Mouse (Mus musculus): ENCODE measurements around the gene Ubl7. TPM values are rescaled to one million over a fixed set of nuclear protein-coding genes. Genes with fewer than 3 reads are reported as not detected.
"Not testable (repeated sequence)": the region's sequence is repeated elsewhere in the genome, so short reads cannot be mapped to it uniquely, and the experiment has no call there.

Ubl7 gene
- polyA plus RNA-seq, 1 experiment from 2014 or later: 91.4 TPM

GRCm38 (mm10) chr9:57874134-57874533, 36.6 kb upstream of the Ubl7 start:
- no peak overlapping the region for H3K9ac ChIP-seq (ENCODE audit: low read length)
- ATAC-seq (replicated peaks; ENCODE audit: low FRiP score, low TSS enrichment, low read depth) (no peak), DNase-seq (ENCODE audit: low spot score) (no peak)
- no peak overlapping the region for H3K4me3 ChIP-seq (ENCODE audit: low read depth, low read length)
- H3K27ac ChIP-seq (ENCODE audit: low read depth): no peak overlapping the region
- H3K27me3 ChIP-seq (replicated peaks; ENCODE audit: control insufficient read depth, insufficient read depth, low read length): no peaks in the 10 kb centered on the region
- H3K9me3 ChIP-seq (ENCODE audit: control insufficient read depth, low read length): no peaks in the 10 kb centered on the region
- no peaks in the 10 kb centered on the region for H3K36me3 ChIP-seq (ENCODE audit: control insufficient read depth, insufficient read depth, low read length)
- H3K4me2 ChIP-seq (ENCODE audit: low read length): no peak overlapping the region
- H3K4me1 ChIP-seq (replicated peaks; ENCODE audit: control insufficient read depth, insufficient read depth, low read length): no peaks in the 10 kb centered on the region
- WGBS: 77% methylated on average over 5 of the region's 5 CpGs

- 69% methylated on average over 3 of the region's 3 CpGs for WGBS
- Histone ChIP-seq H3K36me3 (ENCODE audit: control insufficient read depth, insufficient read depth, low read length) (no peaks in the 10 kb centered on the region), H3K9me3 (ENCODE audit: control insufficient read depth, low read length) (no peaks in the 10 kb centered on the region), H3K9ac (ENCODE audit: low read length) (no peak overlapping the region), H3K27ac (ENCODE audit: low read depth) (no peak overlapping the region), H3K4me3 (ENCODE audit: low read depth, low read length) (no peak overlapping the region), H3K4me2 (ENCODE audit: low read length) (no peak overlapping the region), H3K27me3 (replicated peaks; ENCODE audit: control insufficient read depth, insufficient read depth, low read length) (no peaks in the 10 kb centered on the region), H3K4me1 (replicated peaks; ENCODE audit: control insufficient read depth, insufficient read depth, low read length) (no peaks in the 10 kb centered on the region)
- ATAC-seq (replicated peaks; ENCODE audit: low FRiP score, low TSS enrichment, low read depth) (no peak), DNase-seq (ENCODE audit: low spot score) (no peak)
These were observed 35.8 kb upstream of the Ubl7 start for GRCm38 (mm10) chr9:57874994-57875393.

DNA sequence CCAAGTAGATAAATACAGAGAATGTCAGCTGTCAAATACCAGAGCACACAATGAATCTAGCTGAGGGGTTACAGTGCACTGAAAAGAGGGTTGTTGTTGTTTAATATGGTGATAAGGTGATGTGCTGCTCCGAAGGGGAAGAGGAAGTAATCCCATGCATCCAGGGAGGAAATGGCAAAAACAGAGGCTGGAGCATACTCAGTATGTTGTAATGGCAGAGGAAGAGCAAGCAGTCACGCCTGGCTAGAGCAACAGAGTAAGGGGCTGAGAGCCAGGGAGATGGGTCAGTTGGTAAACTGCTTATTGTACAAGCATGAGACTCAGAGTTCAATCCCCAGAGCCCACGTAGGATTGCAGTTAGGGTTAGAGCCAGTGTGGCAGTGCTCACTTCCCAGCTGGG, 31.6 kb upstream of the Ubl7 start:
- ATAC-seq (replicated peaks; ENCODE audit: low FRiP score, low TSS enrichment, low read depth) (no peak), DNase-seq (ENCODE audit: low spot score) (no peak)
- H3K4me1 ChIP-seq (replicated peaks; ENCODE audit: control insufficient read depth, insufficient read depth, low read length): no peaks in the 10 kb centered on the region
- H3K9ac ChIP-seq (ENCODE audit: low read length): no peak overlapping the region
- 49% methylated on average over 3 of the region's 3 CpGs for WGBS
- no peaks in the 10 kb centered on the region for H3K9me3 ChIP-seq (ENCODE audit: control insufficient read depth, low read length)
- no peaks in the 10 kb centered on the region for H3K27me3 ChIP-seq (replicated peaks; ENCODE audit: control insufficient read depth, insufficient read depth, low read length)
- H3K36me3 ChIP-seq (ENCODE audit: control insufficient read depth, insufficient read depth, low read length): no peaks in the 10 kb centered on the region
- H3K27ac ChIP-seq (ENCODE audit: low read depth): no peak overlapping the region
- no peak overlapping the region for H3K4me2 ChIP-seq (ENCODE audit: low read length)
- no peak overlapping the region for H3K4me3 ChIP-seq (ENCODE audit: low read depth, low read length)

GRCm38 (mm10) chr9:57880278-57880677, 30.5 kb upstream of the Ubl7 start:
- no peak for DNase-seq (ENCODE audit: low spot score)
- Histone ChIP-seq H3K36me3 (ENCODE audit: control insufficient read depth, insufficient read depth, low read length) (no peaks in the 10 kb centered on the region), H3K4me3 (ENCODE audit: low read depth, low read length) (no peak overlapping the region), H3K4me1 (replicated peaks; ENCODE audit: control insufficient read depth, insufficient read depth, low read length) (no peaks in the 10 kb centered on the region), H3K9me3 (ENCODE audit: control insufficient read depth, low read length) (no peaks in the 10 kb centered on the region), H3K27ac (ENCODE audit: low read depth) (no peak overlapping the region), H3K9ac (ENCODE audit: low read length) (no peak overlapping the region), H3K4me2 (ENCODE audit: low read length) (no peak overlapping the region), H3K27me3 (replicated peaks; ENCODE audit: control insufficient read depth, insufficient read depth, low read length) (no peaks in the 10 kb centered on the region)
- 30% methylated on average over 4 of the region's 4 CpGs for WGBS
- ATAC-seq (replicated peaks; ENCODE audit: low FRiP score, low TSS enrichment, low read depth): no peak

DNA sequence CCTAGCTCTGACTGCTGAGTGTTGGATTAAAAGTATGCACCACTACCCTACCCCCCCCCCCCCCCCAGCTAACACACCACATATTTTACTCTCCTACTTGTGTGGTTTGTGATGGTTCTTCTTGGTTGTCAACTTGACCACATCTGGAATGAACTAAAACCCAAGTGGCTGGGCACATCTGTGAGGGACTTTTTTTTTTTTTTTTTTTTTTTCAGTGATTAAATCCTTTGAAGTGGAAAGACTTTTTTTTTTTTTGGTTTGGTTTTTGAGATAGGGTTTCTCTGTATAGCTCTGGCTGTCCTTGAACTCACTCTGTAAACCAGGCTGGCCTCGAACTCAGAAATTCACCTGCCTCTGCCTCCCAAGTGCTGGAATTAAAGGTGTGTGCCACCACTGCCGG, 29.0 kb upstream of the Ubl7 start:
- H3K4me3 ChIP-seq (ENCODE audit: low read depth, low read length); H3K36me3 ChIP-seq (ENCODE audit: control insufficient read depth, insufficient read depth, low read length); ATAC-seq (replicated peaks; ENCODE audit: low FRiP score, low TSS enrichment, low read depth); DNase-seq (ENCODE audit: low spot score); H3K9ac ChIP-seq (ENCODE audit: low read length); H3K4me1 ChIP-seq (replicated peaks; ENCODE audit: control insufficient read depth, insufficient read depth, low read length); H3K27ac ChIP-seq (ENCODE audit: low read depth); H3K9me3 ChIP-seq (ENCODE audit: control insufficient read depth, low read length); H3K27me3 ChIP-seq (replicated peaks; ENCODE audit: control insufficient read depth, insufficient read depth, low read length); H3K4me2 ChIP-seq (ENCODE audit: low read length): not testable (repeated sequence)
- WGBS: 93% methylated on average over 2 of the region's 2 CpGs

GRCm38 (mm10) chr9:57883413-57883812, 27.4 kb upstream of the Ubl7 start:
- Histone ChIP-seq H3K36me3 (ENCODE audit: control insufficient read depth, insufficient read depth, low read length) (no peaks in the 10 kb centered on the region), H3K4me2 (ENCODE audit: low read length) (no peak overlapping the region), H3K27me3 (replicated peaks; ENCODE audit: control insufficient read depth, insufficient read depth, low read length) (no peaks in the 10 kb centered on the region), H3K4me3 (ENCODE audit: low read depth, low read length) (no peak overlapping the region), H3K9me3 (ENCODE audit: control insufficient read depth, low read length) (no peaks in the 10 kb centered on the region), H3K27ac (ENCODE audit: low read depth) (no peak overlapping the region), H3K9ac (ENCODE audit: low read length) (no peak overlapping the region), H3K4me1 (replicated peaks; ENCODE audit: control insufficient read depth, insufficient read depth, low read length) (no peaks in the 10 kb centered on the region)
- no peak for ATAC-seq (replicated peaks; ENCODE audit: low FRiP score, low TSS enrichment, low read depth)
- DNase-seq (ENCODE audit: low spot score): no peak
- WGBS: 76% methylated on average over 1 of the region's 1 CpGs

- Histone ChIP-seq H3K9me3 (ENCODE audit: control insufficient read depth, low read length) (no peaks in the 10 kb centered on the region), H3K4me1 (replicated peaks; ENCODE audit: control insufficient read depth, insufficient read depth, low read length) (no peaks in the 10 kb centered on the region), H3K36me3 (ENCODE audit: control insufficient read depth, insufficient read depth, low read length) (no peaks in the 10 kb centered on the region), H3K4me3 (ENCODE audit: low read depth, low read length) (no peak overlapping the region), H3K27ac (ENCODE audit: low read depth) (no peak overlapping the region), H3K4me2 (ENCODE audit: low read length) (no peak overlapping the region), H3K9ac (ENCODE audit: low read length) (no peak overlapping the region), H3K27me3 (replicated peaks; ENCODE audit: control insufficient read depth, insufficient read depth, low read length) (no peaks in the 10 kb centered on the region)
- ATAC-seq (replicated peaks; ENCODE audit: low FRiP score, low TSS enrichment, low read depth): no peak
- WGBS: 81% methylated on average over 6 of the region's 6 CpGs
- no peak for DNase-seq (ENCODE audit: low spot score)
These were observed 22.7 kb upstream of the Ubl7 start for GRCm38 (mm10) chr9:57888119-57888518.

GRCm38 (mm10) chr9:57900478-57900877, 10.3 kb upstream of the Ubl7 start:
- WGBS: 41% methylated on average over 10 of the region's 10 CpGs
- Histone ChIP-seq H3K36me3 (ENCODE audit: control insufficient read depth, insufficient read depth, low read length) (no peaks in the 10 kb centered on the region), H3K27me3 (replicated peaks; ENCODE audit: control insufficient read depth, insufficient read depth, low read length) (no peaks in the 10 kb centered on the region), H3K4me2 (ENCODE audit: low read length) (no peak overlapping the region), H3K4me1 (replicated peaks; ENCODE audit: control insufficient read depth, insufficient read depth, low read length) (no peaks in the 10 kb centered on the region; the same call in 1 of the 2 replicates), H3K27ac (ENCODE audit: low read depth) (no peak overlapping the region), H3K9ac (ENCODE audit: low read length) (no peak overlapping the region), H3K9me3 (ENCODE audit: control insufficient read depth, low read length) (no peaks in the 10 kb centered on the region), H3K4me3 (ENCODE audit: low read depth, low read length) (no peak overlapping the region)
- ATAC-seq (replicated peaks; ENCODE audit: low FRiP score, low TSS enrichment, low read depth): no peak
- no peak for DNase-seq (ENCODE audit: low spot score)

GRCm38 (mm10) chr9:57901197-57901596, 9.6 kb upstream of the Ubl7 start:
- ATAC-seq (replicated peaks; ENCODE audit: low FRiP score, low TSS enrichment, low read depth): no peak

More at GRCm38 (mm10) chr9:57901197-57901596, 9.6 kb upstream of the Ubl7 start:
- Histone ChIP-seq H3K27me3 (replicated peaks; ENCODE audit: control insufficient read depth, insufficient read depth, low read length) (no peaks in the 10 kb centered on the region), H3K9ac (ENCODE audit: low read length) (no peak overlapping the region), H3K27ac (ENCODE audit: low read depth) (no peak overlapping the region), H3K9me3 (ENCODE audit: control insufficient read depth, low read length) (no peaks in the 10 kb centered on the region), H3K4me1 (replicated peaks; ENCODE audit: control insufficient read depth, insufficient read depth, low read length) (no peaks in the 10 kb centered on the region; the same call in 1 of the 2 replicates), H3K4me2 (ENCODE audit: low read length) (no peak overlapping the region), H3K4me3 (ENCODE audit: low read depth, low read length) (no peak overlapping the region), H3K36me3 (ENCODE audit: control insufficient read depth, insufficient read depth, low read length) (no peaks in the 10 kb centered on the region)
- no peak for DNase-seq (ENCODE audit: low spot score)
- WGBS: 21% methylated on average over 9 of the region's 9 CpGs

Data from intestine, embryonic 14.5 days (tissue).